Mouse (Mus musculus) megakaryocyte, embryonic 14.5 days (primary cell): ENCODE measurements around the gene Gm49361.

ENCODE experiments used
- FLI1 ChIP-seq: IDR thresholded peaks from 2 replicates; pipeline ENCODE4 v1.6.1; 2012; ENCODE audit warnings: low read length, inconsistent platforms, mixed read lengths
- GATA1 ChIP-seq: IDR thresholded peaks from 3 replicates; pipeline ENCODE4 v1.6.1; 2012; ENCODE audit warnings: mixed read lengths, low read length, inconsistent platforms, borderline replicate concordance

DNA sequence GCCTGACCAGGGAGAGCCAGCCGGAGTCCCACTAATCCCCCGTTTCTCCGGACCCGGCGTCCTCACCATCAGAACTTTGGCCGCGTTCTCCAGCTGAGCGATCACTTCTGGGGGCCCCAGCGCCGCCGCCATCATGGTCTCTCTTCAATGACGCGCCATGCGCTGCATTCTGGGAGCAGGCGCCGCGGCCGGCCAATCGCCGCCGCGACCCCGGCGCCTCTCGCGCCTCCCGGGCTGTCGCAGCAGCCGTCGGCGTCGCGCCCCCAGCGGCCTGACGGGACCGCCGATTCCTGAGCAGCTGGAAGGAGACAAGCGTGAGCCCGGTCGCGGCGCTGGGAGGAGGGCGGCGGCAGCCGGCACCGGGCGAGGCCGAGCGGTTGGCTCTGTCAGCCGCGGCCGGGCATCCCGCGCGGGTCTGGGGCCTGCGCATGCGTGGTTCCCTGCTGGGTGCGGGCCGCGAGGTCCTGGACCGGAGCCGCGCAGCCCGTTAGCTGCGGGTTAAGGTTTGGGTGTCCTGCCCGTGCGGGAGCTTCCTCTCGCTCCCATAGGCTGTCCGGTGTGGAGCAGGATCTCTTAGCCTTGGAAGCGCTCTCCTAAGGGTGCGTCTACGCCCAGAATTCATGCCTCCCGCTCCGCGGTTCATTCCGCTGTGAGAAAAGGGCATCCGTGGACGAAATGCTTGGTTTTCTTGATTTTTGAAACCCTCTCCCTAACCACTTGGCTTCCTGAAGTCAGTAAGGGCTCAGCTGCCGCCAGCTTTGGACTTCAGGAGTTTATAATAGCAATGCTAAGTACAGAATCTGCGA lies 80.9 kb downstream of the Gm49361 start, which contains the start of gene Xpo4:
- TF ChIP-seq GATA1 (no peak), FLI1 (no peak)
